13 mouse cellular contexts compared by ENCODE assay signal in the genomic region with DNA sequence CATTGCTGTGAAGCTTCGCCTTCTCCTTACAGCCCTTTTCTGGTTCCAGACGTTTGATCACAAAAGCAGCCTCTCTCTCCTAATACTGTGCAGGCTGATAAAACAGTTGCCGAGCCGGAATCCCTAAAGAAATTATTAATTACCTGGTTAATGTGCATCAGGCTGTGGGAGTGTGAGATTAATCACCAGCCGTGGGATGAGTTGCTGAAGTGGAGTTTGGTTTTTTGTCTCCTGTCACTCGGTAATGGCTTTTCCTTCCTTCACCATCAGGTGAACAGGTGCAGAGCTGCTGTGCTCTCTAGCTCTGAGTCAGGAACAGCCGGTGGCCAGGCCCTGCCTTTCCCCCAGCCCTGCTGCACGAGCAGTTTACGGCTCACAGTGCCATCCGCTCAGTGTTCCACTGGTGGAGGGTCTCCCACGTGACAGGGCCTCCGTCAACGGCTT.
DNase-seq lines count a peak whose midpoint lies in the region; ATAC-seq and TF ChIP-seq lines count a peak whose summit lies in the region.
"Had no signal": no experiment of that assay in that cellular context is flagged by ENCODE, and none has a peak within 500 bp of the region (broad histone marks: within the 10 kb centered on the region; RNA-seq: fewer than 3 reads in every experiment).

No protein-coding gene starts in this region.

- H3K27ac ChIP-seq in hindbrain, embryonic 15.5 days (replicated peaks): peak overlapping the region; percentile 57
- no peak overlapping the region for H3K27ac ChIP-seq in hindbrain, embryonic 12.5 days
- H3K27ac ChIP-seq in kidney, postnatal 0 days: peak overlapping the region; percentile 67
- H3K27ac ChIP-seq: forebrain, embryonic 10.5 days; limb, embryonic 12.5 days had no signal

- no peak for TF ChIP-seq CTCF in kidney, postnatal 0 days (IDR thresholded peaks at IDR 0.05; ENCODE audit: low read depth)

- no peak overlapping the region for H3K4me2 ChIP-seq in hindbrain, embryonic 15.5 days
- H3K4me2 ChIP-seq in hindbrain, embryonic 12.5 days (replicated peaks): no peak overlapping the region
- no peak overlapping the region for H3K4me2 ChIP-seq in kidney, postnatal 0 days (ENCODE audit: low read length)
- H3K4me2 ChIP-seq: heart, embryonic 11.5 days; limb, embryonic 12.5 days; lung, embryonic 14.5 days had no signal

- no peak overlapping the region for H3K4me3 ChIP-seq in hindbrain, embryonic 15.5 days
- H3K4me3 ChIP-seq in hindbrain, embryonic 12.5 days: no peak overlapping the region
- no peak overlapping the region for H3K4me3 ChIP-seq in kidney, postnatal 0 days (replicated peaks; ENCODE audit: low read depth, low read length)
- H3K4me3 ChIP-seq: forebrain, embryonic 10.5 days; limb, embryonic 12.5 days had no signal

- 0 out of 2 replicates have a peak, but pooled peaks cover 5% of the 10 kb centered on the region for H3K4me1 ChIP-seq in hindbrain, embryonic 15.5 days (replicated peaks)
- H3K4me1 ChIP-seq in hindbrain, embryonic 12.5 days: no peaks in the 10 kb centered on the region
- H3K4me1 ChIP-seq in kidney, postnatal 0 days (replicated peaks; ENCODE audit: insufficient read depth, low read length): peaks cover 5% of the 10 kb centered on the region; the same call in 1 of the 2 replicates
- H3K4me1 ChIP-seq: limb, embryonic 12.5 days had no signal

- ATAC-seq in hindbrain, embryonic 15.5 days (ENCODE audit: low FRiP score, low read depth): peak; percentile 81
- no peak for ATAC-seq in hindbrain, embryonic 12.5 days (ENCODE audit: low FRiP score)
- ATAC-seq in kidney, postnatal 0 days (replicated peaks; ENCODE audit: low FRiP score, low read depth): peak; percentile 77

- H3K36me3 ChIP-seq in hindbrain, embryonic 15.5 days: no peaks in the 10 kb centered on the region
- H3K36me3 ChIP-seq in hindbrain, embryonic 12.5 days: no peaks in the 10 kb centered on the region
- no peaks in the 10 kb centered on the region for H3K36me3 ChIP-seq in kidney, postnatal 0 days (ENCODE audit: insufficient read depth, low read length)
- H3K36me3 ChIP-seq: forebrain, embryonic 10.5 days; limb, embryonic 12.5 days had no signal

- DNase-seq in forelimb bud, embryonic 11.5 days (ENCODE audit: low read depth, low spot score): peak; percentile 36
- peak; percentile 39 for DNase-seq in kidney, postnatal 0 days (ENCODE audit: low spot score)
- DNase-seq in retina, embryonic 14.5 days (ENCODE audit: low spot score): peak; percentile 41
- DNase-seq in adrenal gland, postnatal 36 days: no peak
- no peak for DNase-seq in spleen, adult 18-20 months
- DNase-seq: cerebellum, adult 18-20 months; lung, embryonic 14.5 days; thymus, adult 2 months had no signal

- H3K9ac ChIP-seq in hindbrain, embryonic 15.5 days: no peak overlapping the region
- H3K9ac ChIP-seq in hindbrain, embryonic 12.5 days: no peak overlapping the region
- no peak overlapping the region for H3K9ac ChIP-seq in kidney, postnatal 0 days (ENCODE audit: low read depth, low read length)
- H3K9ac ChIP-seq: limb, embryonic 12.5 days; lung, embryonic 14.5 days had no signal

- no peaks in the 10 kb centered on the region for H3K27me3 ChIP-seq in hindbrain, embryonic 15.5 days
- H3K27me3 ChIP-seq in hindbrain, embryonic 12.5 days: no peaks in the 10 kb centered on the region
- no peaks in the 10 kb centered on the region for H3K27me3 ChIP-seq in kidney, postnatal 0 days (ENCODE audit: insufficient read depth, low read length)
- H3K27me3 ChIP-seq: limb, embryonic 12.5 days had no signal

- no peaks in the 10 kb centered on the region for H3K9me3 ChIP-seq in hindbrain, embryonic 15.5 days
- H3K9me3 ChIP-seq in hindbrain, embryonic 12.5 days (replicated peaks): 0 out of 2 replicates have a peak, but pooled peaks cover 3% of the 10 kb centered on the region
- H3K9me3 ChIP-seq in kidney, postnatal 0 days (replicated peaks; ENCODE audit: low read length): no peaks in the 10 kb centered on the region
- H3K9me3 ChIP-seq: forebrain, embryonic 10.5 days; limb, embryonic 12.5 days had no signal

- 46% methylated on average over 13 of the region's 13 CpGs for WGBS in hindbrain, embryonic 15.5 days
- 65% methylated on average over 13 of the region's 13 CpGs for WGBS in hindbrain, embryonic 12.5 days
- 29% methylated on average over 13 of the region's 13 CpGs for WGBS in kidney, postnatal 0 days

Comparison
In these comparisons a context has a peak if more than half of its experiments do, and no peak if none do; other contexts are left out.
1. DNase-seq: peak in forelimb bud, embryonic 11.5 days (single experiment), kidney, postnatal 0 days (single experiment) and retina, embryonic 14.5 days (single experiment); none in adrenal gland, postnatal 36 days (0 of 2) and spleen, adult 18-20 months (0 of 2).